Mouse (Mus musculus): ENCODE measurements around the gene Drg2.

DNA sequence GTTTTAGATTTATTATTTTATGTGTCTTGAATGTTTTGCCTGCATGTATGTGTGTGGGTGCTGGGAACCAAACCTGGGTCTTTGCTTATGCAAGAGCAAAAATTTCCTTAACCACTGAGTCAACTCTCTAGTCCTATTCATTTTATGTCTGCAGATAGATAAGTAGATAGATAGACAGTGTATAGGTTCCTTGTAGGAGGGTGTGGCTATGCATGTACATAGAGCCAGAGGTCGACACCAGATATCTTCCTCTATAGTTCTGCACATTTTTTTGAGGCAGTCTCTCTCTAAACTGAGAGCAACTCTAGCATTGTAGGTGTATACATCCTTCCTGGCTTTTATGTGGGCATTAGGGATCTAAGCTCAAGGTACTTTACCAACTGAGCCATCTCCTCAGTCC, 19.3 kb upstream of the Drg2 start:
- TF ChIP-seq POLR2A (IDR thresholded peaks at IDR 0.05; ENCODE audit: low read depth, low read length) (no peak), CTCF (IDR thresholded peaks at IDR 0.05; ENCODE audit: extremely low read depth, insufficient read depth, insufficient read length, insufficient replicate concordance) (no peak)
